Mouse (Mus musculus): ENCODE data around the gene Ralgapa1.

GRCm38 (mm10) chr12:55705881-55706280 is 115.1 kb downstream of the Ralgapa1 start:
- TF ChIP-seq GATA1 (IDR thresholded peaks at IDR 0.05; ENCODE audit: borderline replicate concordance, low read length): no peak
- no peak for TF ChIP-seq FLI1 (IDR thresholded peaks at IDR 0.05; ENCODE audit: low read length)

Measured in megakaryocyte, embryonic 14.5 days (primary cell).